Mouse (Mus musculus) neural tube, embryonic 11.5 days (tissue): Measurements from ENCODE around the gene Arl5c. TPM values are rescaled to one million over a fixed set of nuclear protein-coding genes. Genes with fewer than 3 reads are reported as not detected.

Experiments
- ATAC-seq: fragments of 200-750 bp; cut with Nextera tagmentation; 2 replicates; pipeline ENCODE4 v1.8.0; 2017; ENCODE audit warnings: moderate number of reproducible peaks, mild to moderate bottlenecking, moderate TSS enrichment, moderate library complexity; ENCODE audit not compliant: insufficient read depth, low FRiP score, low TSS enrichment
- DNase-seq: peaks from one replicate; pipeline ENCODE4 v3.0.0-alpha.2; 2015; ENCODE audit warnings: low spot score
- H3K27ac ChIP-seq: fragments of 300-500 bp; sonication (generic); 2 replicates; pipeline ENCODE4 v1.5.1; 2014; ENCODE audit warnings: low read depth, mild to moderate bottlenecking, low read length
- H3K27me3 ChIP-seq: fragments of 300-500 bp; sonication (generic); 2 replicates; pipeline ENCODE4 v1.6.1; 2014; ENCODE audit warnings: mild to moderate bottlenecking, low read length, mixed read lengths; ENCODE audit not compliant: control insufficient read depth, insufficient read depth
- H3K36me3 ChIP-seq: fragments of 300-500 bp; sonication (generic); 2 replicates; pipeline ENCODE4 v1.6.1; 2014; ENCODE audit warnings: mild to moderate bottlenecking, low read length, moderate library complexity, mixed read lengths; ENCODE audit not compliant: control insufficient read depth, insufficient read depth
- H3K4me1 ChIP-seq: fragments of 300-500 bp; sonication (generic); 2 replicates; pipeline ENCODE4 v1.6.1; 2014; ENCODE audit warnings: low read length, mixed read lengths; ENCODE audit not compliant: control insufficient read depth, insufficient read depth
- H3K4me2 ChIP-seq: fragments of 300-500 bp; sonication (generic); 2 replicates; pipeline ENCODE4 v1.6.1; 2014; ENCODE audit warnings: low read depth, mild to moderate bottlenecking, moderate library complexity
- H3K4me3 ChIP-seq: fragments of 300-500 bp; sonication (generic); 2 replicates; pipeline ENCODE4 v1.5.1; 2014; ENCODE audit warnings: low read depth, low read length
- H3K9ac ChIP-seq: fragments of 300-500 bp; sonication (generic); 2 replicates; pipeline ENCODE4 v1.6.1; 2014; ENCODE audit warnings: mild to moderate bottlenecking, low read length
- H3K9me3 ChIP-seq: fragments of 300-500 bp; sonication (generic); 2 replicates; pipeline ENCODE4 v1.6.1; 2016; ENCODE audit warnings: low read length; ENCODE audit not compliant: control insufficient read depth
- WGBS: fragments of 180-500 bp; shearing (Covaris S2); extraction: QIAGEN DNeasy Blood & Tissue Kit; methylation state at CpG from one replicate; pipeline ENCODE4 v1.1.7; 2014; 5-methylcytosine and 5-hydroxymethylcytosine counted together
- polyA plus RNA-seq: library from polyadenylated mRNA; unstranded; fragments of >200 nt; fragmentation: Nextera tagmentation; extraction: Ambion mirVana; gene quantifications from 2 replicates; pipeline ENCODE4 v1.2.1, GENCODE M21; 2014

Arl5c gene
- polyA plus RNA-seq, 1 experiment from 2014 or later = 10.6 TPM

DNA sequence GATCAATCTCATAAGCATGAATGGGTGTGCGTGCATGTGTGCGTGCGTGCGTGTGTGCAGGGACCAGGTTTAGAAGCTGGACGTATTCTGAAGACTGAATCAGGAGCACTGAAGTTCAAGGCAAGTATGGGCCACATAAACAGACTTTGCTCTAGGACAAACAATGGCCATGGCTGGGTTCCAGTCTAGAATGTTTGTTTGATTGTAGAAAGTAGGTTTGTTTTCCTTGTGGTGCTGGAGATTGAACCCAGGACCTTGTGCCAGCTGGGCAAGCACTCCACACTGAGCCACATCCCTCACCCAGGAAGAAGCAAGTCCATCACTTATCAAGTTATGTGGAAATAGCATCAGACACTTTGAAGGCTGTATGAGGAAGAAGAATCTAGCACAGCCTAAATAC, 20.2 kb upstream of the Arl5c start:
- peaks cover 2% of the 10 kb centered on the region; the same call in 1 of the 2 replicates for H3K36me3 ChIP-seq
- no peaks in the 10 kb centered on the region for H3K9me3 ChIP-seq
- DNase-seq = no peak
- WGBS = over 99% methylated on average over 5 of the region's 5 CpGs
- no peak overlapping the region for H3K9ac ChIP-seq
- no peak overlapping the region for H3K4me3 ChIP-seq
- H3K4me1 ChIP-seq = peaks cover 11% of the 10 kb centered on the region; the same call in 1 of the 2 replicates
- H3K27me3 ChIP-seq = no peaks in the 10 kb centered on the region
- no peak for ATAC-seq
- H3K27ac ChIP-seq = no peak overlapping the region
- no peak overlapping the region for H3K4me2 ChIP-seq

DNA sequence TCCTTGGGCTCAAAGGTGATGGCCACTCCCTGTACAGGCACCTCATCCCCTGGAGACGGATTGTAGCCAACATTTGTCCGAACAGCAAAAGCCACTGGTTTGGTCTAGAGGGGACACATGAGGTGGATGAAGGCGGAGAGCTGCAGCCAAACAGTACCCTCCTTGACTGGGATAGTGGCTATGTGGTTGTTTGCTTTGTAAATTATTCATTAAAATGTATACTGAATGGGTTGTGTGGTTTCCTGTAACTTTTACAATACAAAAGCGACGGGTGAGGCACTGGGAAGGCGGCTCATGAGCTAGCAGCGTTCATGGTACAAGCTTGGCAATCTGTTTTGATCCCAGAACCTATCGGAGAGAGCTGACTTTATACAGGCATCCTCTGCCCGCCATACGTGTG, 16.9 kb upstream of the Arl5c start:
- WGBS = 77% methylated on average over 10 of the region's 10 CpGs
- Histone ChIP-seq H3K4me3 (no peak overlapping the region), H3K9ac (no peak overlapping the region), H3K9me3 (no peaks in the 10 kb centered on the region), H3K27me3 (no peaks in the 10 kb centered on the region), H3K4me2 (no peak overlapping the region), H3K27ac (no peak overlapping the region), H3K36me3 (peaks cover 2% of the 10 kb centered on the region; the same call in 1 of the 2 replicates), H3K4me1 (no peaks in the 10 kb centered on the region)
- no peak for DNase-seq
- ATAC-seq = no peak

DNA sequence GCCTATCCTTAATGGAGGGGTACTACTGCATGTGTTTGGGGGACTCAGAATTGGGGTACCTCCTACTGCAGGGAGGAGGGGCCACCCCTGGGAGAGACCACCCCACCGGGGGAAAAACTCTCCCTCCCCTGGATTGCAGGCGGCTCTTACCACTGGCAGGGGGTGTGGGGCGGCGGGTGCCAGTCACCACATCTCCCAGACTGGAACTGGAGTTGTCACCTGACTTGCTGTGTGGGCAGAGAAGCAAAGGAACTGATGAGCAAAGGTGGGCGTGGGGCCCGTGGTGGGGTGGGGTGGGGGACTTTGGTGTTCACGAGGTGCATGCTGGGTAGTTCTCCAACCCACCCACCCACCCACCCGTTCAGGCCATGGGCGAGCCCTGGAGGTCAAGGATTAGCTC, 15.7 kb upstream of the Arl5c start:
- no peaks in the 10 kb centered on the region; the same call in 1 of the 2 replicates for H3K36me3 ChIP-seq

DNA sequence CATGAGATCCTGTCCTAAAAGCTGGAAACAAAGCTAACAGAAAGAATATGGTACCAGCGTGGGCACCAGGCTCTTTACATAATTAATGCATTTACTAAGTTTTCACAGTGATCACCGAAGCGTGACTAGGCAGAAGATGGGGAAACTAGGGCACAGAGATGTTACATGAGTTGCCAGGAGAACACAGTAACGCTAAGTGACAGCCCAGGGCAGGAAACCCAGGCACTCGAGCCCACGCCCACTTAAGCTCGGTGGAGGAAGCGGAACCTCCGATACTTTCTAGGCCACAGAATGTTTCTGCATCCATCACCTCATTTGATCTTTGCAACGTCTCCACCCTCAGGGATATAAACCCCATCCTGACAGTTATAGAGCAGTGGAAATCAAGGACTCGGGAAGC, 12.1 kb upstream of the Arl5c start:
- DNase-seq (no peak), ATAC-seq (no peak)
- H3K27ac ChIP-seq = no peak overlapping the region
- H3K9me3 ChIP-seq = no peaks in the 10 kb centered on the region
- WGBS = 85% methylated on average over 11 of the region's 11 CpGs
- no peak overlapping the region for H3K4me3 ChIP-seq
- peaks cover 6% of the 10 kb centered on the region; the same call in 1 of the 2 replicates for H3K36me3 ChIP-seq
- H3K4me2 ChIP-seq = no peak overlapping the region
- H3K9ac ChIP-seq = no peak overlapping the region
- no peaks in the 10 kb centered on the region; the same call in 1 of the 2 replicates for H3K27me3 ChIP-seq
- no peaks in the 10 kb centered on the region for H3K4me1 ChIP-seq

More for the DNA sequence above, 15.7 kb upstream of the Arl5c start:
- Histone ChIP-seq H3K4me1 (no peaks in the 10 kb centered on the region), H3K9ac (no peak overlapping the region), H3K4me2 (no peak overlapping the region), H3K9me3 (no peaks in the 10 kb centered on the region), H3K27ac (no peak overlapping the region), H3K27me3 (no peaks in the 10 kb centered on the region), H3K4me3 (no peak overlapping the region)
- 75% methylated on average over 9 of the region's 9 CpGs for WGBS
- DNase-seq (no peak), ATAC-seq (no peak)

DNA sequence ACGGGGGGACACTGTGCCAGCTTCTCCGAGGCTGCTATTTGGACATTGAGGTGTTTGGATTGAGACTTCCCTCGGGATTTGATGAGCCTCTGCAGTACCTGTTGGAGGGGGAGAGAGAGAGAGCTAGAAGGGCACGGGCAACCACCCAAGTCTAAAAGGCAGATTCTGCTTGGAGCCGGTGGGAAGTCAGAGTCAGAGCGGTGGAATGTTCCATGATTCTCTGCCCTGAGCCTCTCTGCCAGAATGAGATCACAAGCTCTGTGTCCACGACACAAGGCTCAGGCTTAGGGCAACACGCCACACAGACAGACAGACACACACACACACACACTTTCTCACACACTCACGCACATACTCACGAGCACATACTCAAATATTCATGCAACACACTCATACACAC, 9.7 kb upstream of the Arl5c start:
- Histone ChIP-seq H3K27me3 (peaks cover 3% of the 10 kb centered on the region; the same call in 1 of the 2 replicates), H3K4me1 (no peaks in the 10 kb centered on the region), H3K4me3 (no peak overlapping the region), H3K9ac (no peak overlapping the region), H3K27ac (no peak overlapping the region), H3K4me2 (no peak overlapping the region), H3K9me3 (no peaks in the 10 kb centered on the region), H3K36me3 (peaks cover 6% of the 10 kb centered on the region; the same call in 1 of the 2 replicates)
- WGBS = 87% methylated on average over 10 of the region's 10 CpGs
- DNase-seq (no peak), ATAC-seq (no peak)

DNA sequence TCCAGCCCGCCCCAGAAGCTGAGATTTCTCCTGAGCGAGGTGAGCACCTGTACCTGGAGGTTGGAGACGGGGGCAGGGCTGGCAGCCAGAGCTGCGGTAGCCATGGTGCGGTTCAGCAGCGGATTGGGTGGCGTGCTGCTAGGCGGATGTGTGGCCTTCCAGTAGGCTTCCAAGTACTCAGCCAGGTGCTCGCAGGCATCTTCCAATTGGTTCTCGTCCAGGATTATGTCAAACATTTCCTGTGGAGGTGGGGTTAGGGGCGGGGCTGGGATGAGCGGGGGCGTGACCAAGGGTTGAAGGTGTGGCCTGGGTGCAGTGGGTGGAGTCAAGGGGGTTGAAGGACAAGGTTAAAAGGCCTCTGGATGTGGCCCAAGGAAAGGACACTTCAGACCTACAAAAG, 9.1 kb upstream of the Arl5c start:
- Histone ChIP-seq H3K27ac (no peak overlapping the region), H3K4me2 (no peak overlapping the region), H3K4me3 (no peak overlapping the region), H3K36me3 (peaks cover 6% of the 10 kb centered on the region; the same call in 1 of the 2 replicates), H3K9ac (no peak overlapping the region), H3K9me3 (no peaks in the 10 kb centered on the region), H3K27me3 (peaks cover 3% of the 10 kb centered on the region; the same call in 1 of the 2 replicates), H3K4me1 (no peaks in the 10 kb centered on the region)
- ATAC-seq (no peak), DNase-seq (no peak)
- 49% methylated on average over 13 of the region's 13 CpGs for whole genome bisulfite sequencing

DNA sequence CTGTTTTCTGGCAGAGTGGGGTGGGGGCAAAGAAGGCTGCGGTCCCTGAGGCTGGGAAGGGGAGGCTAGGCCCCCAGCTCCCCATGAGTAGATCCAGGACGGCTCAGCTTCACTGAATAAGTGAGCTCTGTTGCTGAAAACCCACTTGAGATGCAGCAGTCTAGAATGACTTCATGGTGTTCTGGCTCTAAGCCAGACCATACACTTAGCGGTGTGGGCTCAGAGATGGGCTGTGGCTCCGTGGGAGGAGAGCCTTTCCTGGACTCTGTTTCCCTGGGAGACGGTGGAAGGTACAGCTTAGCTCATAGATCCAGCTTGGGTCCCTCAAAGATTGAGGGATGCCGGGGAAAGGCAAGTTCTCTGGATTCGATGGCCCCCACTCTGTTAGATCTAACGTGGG, 8.2 kb upstream of the Arl5c start:
- 90% methylated on average over 8 of the region's 8 CpGs for WGBS
- H3K9ac ChIP-seq = no peak overlapping the region
- peaks cover 3% of the 10 kb centered on the region; the same call in 1 of the 2 replicates for H3K27me3 ChIP-seq
- no peak overlapping the region for H3K27ac ChIP-seq
- ATAC-seq (no peak), DNase-seq (no peak)
- no peak overlapping the region for H3K4me3 ChIP-seq
- H3K36me3 ChIP-seq = peaks cover 6% of the 10 kb centered on the region; the same call in 1 of the 2 replicates
- no peak overlapping the region for H3K4me2 ChIP-seq
- no peaks in the 10 kb centered on the region for H3K9me3 ChIP-seq
- no peaks in the 10 kb centered on the region for H3K4me1 ChIP-seq

DNA sequence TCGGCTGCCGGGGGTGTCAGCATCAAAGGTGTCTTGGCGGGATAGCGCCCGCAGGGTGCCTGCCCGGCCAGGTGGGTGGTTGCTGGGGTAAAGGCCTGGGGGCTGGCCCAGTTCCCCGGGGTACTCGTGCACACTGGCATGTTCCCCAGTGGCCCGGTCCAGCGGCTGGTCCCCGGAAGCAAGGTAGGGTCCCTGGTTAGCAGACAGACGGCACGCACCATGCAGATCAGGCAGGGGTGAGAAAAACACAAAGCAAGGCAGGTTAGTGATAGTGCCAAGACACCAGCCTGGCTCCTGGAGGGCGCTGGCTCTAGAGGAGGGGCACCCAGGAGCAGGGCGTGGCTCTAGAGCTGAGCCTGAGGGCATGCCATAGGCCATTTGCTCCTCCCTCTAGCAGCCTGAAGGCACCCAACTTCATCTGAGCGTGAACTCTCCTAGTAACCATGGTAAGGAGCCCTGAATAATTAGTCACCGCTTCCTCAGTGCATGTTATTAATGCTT, 7.2 kb upstream of the Arl5c start:
- Histone ChIP-seq H3K9me3 (no peaks in the 10 kb centered on the region), H3K27me3 (peaks cover 3% of the 10 kb centered on the region; the same call in 1 of the 2 replicates)

DNA sequence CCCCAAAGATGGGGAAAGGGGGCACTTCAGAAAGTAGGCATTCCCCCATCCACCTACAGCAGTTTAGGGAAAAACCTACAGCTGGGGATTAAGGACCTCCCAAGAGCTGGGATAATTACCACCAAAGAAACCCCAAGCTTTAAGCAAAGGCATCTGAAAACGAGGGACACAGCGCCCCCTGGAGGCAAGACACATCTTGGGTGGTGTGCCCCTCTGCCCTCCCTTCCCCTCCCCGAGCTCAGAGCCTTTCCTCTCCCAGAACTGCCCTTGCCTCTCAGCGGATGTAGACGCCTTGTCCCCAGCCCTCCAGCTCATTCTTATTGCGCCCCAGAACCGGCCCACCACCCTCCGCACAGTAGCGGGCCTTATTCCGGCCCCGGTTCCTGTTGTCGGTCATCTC, 6.6 kb upstream of the Arl5c start:
- Histone ChIP-seq H3K4me2 (peak overlapping the region; percentile 24), H3K9me3 (no peaks in the 10 kb centered on the region), H3K4me1 (no peaks in the 10 kb centered on the region), H3K9ac (no peak overlapping the region; the same call in 1 of the 2 replicates), H3K27me3 (peaks cover 3% of the 10 kb centered on the region; the same call in 1 of the 2 replicates), H3K36me3 (peaks cover 6% of the 10 kb centered on the region; the same call in 1 of the 2 replicates), H3K4me3 (no peak overlapping the region), H3K27ac (no peak overlapping the region)
- WGBS = 6% methylated on average over 12 of the region's 12 CpGs
- ATAC-seq = no peak
- peak; percentile 79 for DNase-seq

More for the DNA sequence above, 7.2 kb upstream of the Arl5c start:
- WGBS = 26% methylated on average over 17 of the region's 17 CpGs
- 0 out of 2 replicates have a peak, but pooled peaks have one; percentile 45 for ATAC-seq
- Histone ChIP-seq H3K9ac (no peak overlapping the region; the same call in 1 of the 2 replicates), H3K27ac (no peak overlapping the region), H3K36me3 (peaks cover 6% of the 10 kb centered on the region; the same call in 1 of the 2 replicates), H3K4me2 (peak overlapping the region; percentile 24), H3K4me3 (no peak overlapping the region), H3K4me1 (no peaks in the 10 kb centered on the region)
- DNase-seq = no peak
